Mouse (Mus musculus) heart, adult 18-20 months (tissue): ENCODE results near the gene Cfap299. TPM values are rescaled to one million over a fixed set of nuclear protein-coding genes. Genes with fewer than 3 reads are reported as not detected.

ENCODE experiments used
- DNase-seq, 2 experiments: peaks; one replicate each; pipeline ENCODE4 v3.0.0; 2021 to 2022; ENCODE audit warnings: mixed read lengths in 1 of 2
- total RNA-seq, 2 experiments: library from RNA; stranded (reverse); gene quantifications; 2 replicates each; pipeline ENCODE4 v1.2.3; 2021

Cfap299 gene
- total RNA-seq, 2 experiments from 2014 or later, result 0.33 TPM; not detected in 1

GRCm38 (mm10) chr5:98376799-98377090 is 47.6 kb downstream of the Cfap299 start:
- DNase-seq, result no peak

GRCm38 (mm10) chr5:98380360-98380759 is 51.3 kb downstream of the Cfap299 start:
- DNase-seq, result no peak

GRCm38 (mm10) chr5:98387054-98387453 is 58.0 kb downstream of the Cfap299 start:
- no peak for DNase-seq

GRCm38 (mm10) chr5:98402165-98402564 is 73.1 kb downstream of the Cfap299 start:
- no peak for DNase-seq

DNA sequence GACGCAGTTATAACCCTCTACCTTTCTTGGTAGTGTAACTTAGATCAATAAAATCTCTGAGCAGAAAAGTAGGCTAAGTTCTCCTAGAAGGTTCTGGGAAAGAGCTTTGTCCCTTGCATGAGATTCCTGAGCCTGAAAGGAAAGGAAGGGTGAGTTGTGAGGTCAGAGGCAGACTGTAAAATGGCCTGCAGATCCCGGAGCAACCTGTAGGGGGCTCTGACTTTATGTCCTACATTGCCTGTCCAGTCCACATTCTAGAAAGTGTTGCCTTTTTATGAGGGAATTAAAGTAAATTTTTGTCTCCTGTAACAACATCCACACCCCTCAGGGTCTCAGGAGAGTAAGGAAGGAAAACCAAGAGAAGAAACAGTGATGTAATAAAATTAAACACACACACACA is 81.0 kb downstream of the Cfap299 start:
- DNase-seq, result peak in 1 of 2 experiments; percentile 6

DNA sequence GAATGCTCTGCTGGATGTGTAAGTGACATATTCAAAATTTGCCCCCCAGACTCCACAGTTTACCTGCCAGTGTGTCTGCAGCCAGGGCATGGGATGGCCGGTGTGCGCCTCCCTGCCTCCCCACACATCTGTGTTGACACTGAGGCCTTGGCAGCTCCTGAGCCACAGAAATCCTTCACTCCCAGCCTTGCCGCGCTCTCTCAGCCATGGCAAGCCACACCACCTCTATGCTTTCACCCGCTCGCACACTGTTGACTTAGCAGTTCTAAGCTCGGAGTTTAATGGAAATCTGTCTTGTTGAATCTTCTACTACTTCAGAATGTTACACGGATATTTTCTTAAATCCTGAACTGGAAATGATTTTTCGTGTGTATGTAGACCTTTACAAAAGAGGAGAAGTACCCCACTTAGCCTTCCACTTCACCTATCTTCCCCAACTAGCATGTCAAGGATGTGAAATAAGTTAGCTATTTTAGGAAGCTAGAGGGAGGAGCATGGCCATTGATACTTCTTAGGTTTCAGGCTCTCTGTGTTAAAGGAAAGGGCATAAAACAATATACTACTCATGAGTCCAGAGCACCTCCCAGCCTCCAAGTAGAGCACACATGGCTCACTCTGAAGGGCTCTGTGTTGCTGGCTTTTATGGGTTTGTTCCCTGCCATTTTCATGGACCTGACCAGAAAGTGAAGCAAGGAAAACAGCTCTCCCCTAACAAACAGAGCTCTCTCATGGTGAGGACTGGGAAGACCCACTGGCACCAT is 87.5 kb downstream of the Cfap299 start:
- DNase-seq, result no peak

DNA sequence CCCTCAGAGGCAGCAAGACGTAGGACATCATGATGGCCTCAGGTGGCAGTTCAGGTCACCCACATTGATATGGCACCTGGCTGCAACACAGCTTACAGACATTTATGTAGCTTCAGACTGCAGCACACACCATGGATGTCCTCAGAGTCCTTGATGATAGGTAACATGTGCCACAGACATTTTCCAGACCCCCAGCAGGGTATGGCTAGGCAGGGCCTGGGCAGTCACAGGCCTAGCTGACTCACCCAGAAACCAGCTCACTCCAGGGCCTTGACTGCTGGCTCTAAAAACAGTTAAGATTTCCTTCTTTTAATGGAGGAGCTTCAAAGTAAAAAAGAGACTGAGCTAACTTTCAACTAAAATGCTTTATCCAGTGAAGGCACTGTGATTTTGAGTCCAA is 95.9 kb downstream of the Cfap299 start:
- no peak for DNase-seq

DNA sequence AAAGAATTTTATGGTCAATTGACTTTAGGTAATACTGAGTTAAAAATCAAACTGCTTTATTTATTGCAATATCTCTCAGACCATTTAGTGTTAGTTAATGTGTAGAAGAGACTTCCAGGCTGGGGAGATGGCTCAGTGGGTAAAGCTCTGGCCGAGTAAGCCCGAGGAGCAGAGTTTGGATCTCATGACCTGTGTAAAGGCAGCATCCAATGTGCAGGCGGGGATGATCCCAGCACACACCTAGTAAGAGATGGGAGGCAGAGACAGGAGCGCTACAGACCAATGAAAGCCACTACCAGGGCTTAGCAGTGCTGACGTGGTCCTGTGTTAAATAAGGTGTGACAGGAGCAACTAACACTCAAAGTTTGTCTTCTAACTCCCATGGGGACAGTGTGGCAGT is 97.0 kb downstream of the Cfap299 start:
- no peak for DNase-seq

DNA sequence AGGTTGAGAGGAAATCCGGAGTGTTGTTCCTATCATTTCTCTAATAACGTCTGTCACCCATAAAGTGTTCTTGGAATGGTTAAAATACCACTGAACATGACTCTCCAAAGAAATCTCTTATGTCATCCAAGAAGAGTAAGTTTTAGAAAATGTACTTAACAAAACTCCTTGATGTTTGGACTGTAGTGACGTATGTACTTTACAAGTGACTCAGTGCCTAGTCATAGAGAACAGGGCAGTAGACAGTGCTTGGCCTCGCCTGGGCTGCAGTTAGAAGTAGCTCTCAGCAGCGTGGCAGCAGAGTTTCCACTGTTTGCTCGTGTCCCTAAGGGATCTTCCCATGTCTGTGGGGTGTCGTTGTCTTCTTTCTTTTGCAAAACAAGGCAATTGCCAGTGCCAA is 101.0 kb downstream of the Cfap299 start:
- DNase-seq, result no peak

GRCm38 (mm10) chr5:98438686-98439085 is 109.6 kb downstream of the Cfap299 start:
- no peak for DNase-seq

- no peak for DNase-seq
Measured at GRCm38 (mm10) chr5:98446771-98447462, 117.8 kb downstream of the Cfap299 start.

- DNase-seq, result no peak
Measured at GRCm38 (mm10) chr5:98449873-98450272, 120.8 kb downstream of the Cfap299 start.

- DNase-seq, result no peak
Measured at GRCm38 (mm10) chr5:98466882-98467535, 137.9 kb downstream of the Cfap299 start.

GRCm38 (mm10) chr5:98470052-98470451 is 140.9 kb downstream of the Cfap299 start:
- no peak for DNase-seq

GRCm38 (mm10) chr5:98476539-98476938 is 147.4 kb downstream of the Cfap299 start:
- no peak for DNase-seq

- no peak for DNase-seq
Measured at GRCm38 (mm10) chr5:98477261-98477660, 148.2 kb downstream of the Cfap299 start.

DNA sequence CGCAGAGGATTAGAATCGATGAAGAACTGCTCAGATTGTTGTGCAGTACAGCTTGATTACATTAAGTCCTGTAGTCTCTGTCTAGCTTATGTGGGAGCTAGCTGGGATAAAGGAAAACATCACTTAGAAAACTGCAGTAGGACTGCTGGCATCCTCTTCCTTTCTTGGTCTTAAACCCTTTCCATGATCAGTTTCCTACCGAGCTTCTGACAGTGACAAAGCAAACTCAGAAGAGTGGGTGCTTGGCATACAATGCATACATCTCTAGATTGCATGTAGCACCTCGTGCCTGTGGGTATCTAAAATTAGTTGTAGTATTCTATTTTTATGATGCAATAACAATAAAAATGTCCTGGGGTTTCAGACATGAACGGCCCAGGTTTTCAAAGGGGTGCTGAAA is 154.4 kb downstream of the Cfap299 start:
- no peak for DNase-seq

- DNase-seq, result no peak
Measured at GRCm38 (mm10) chr5:98485189-98485588, 156.1 kb downstream of the Cfap299 start.

DNA sequence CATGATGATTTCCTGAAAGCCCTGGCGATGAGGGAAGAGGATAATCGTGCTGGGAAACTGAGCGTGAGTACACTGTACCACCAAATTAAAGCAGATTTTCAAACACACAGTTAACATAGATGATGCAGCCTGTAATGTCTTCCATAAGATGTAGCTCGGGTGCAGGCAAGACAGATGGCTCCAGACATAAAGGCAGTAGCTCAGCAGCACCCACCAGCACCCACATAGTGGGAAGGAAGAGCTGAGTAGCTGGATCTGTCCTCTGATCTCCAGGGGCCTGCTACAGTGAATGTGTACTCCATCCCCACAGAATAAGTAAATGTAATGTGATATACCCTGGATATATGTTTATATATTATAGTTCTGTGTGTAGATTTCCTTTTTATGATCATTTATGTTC is 169.2 kb downstream of the Cfap299 start:
- no peak for DNase-seq

- no peak for DNase-seq
Measured at GRCm38 (mm10) chr5:98516214-98516613, 187.1 kb downstream of the Cfap299 start.

- no peak for DNase-seq
Measured at GRCm38 (mm10) chr5:98520118-98520517, 191.0 kb downstream of the Cfap299 start.

- DNase-seq, result no peak
Measured at GRCm38 (mm10) chr5:98522270-98522977, 193.3 kb downstream of the Cfap299 start.

- no peak for DNase-seq
Measured at GRCm38 (mm10) chr5:98523050-98523449, 193.9 kb downstream of the Cfap299 start.
